Mouse (Mus musculus) embryonic facial prominence, embryonic 13.5 days (tissue): ENCODE data around the gene Fam213a. TPM values are rescaled to one million over a fixed set of nuclear protein-coding genes. Genes with fewer than 3 reads are reported as not detected.
A peak's percentile ranks its signal among the peaks of the same experiment; 100 is the strongest.

Experiments used
- ATAC-seq: fragments of 200-750 bp; cut with Nextera tagmentation; 2 replicates; pipeline ENCODE4 v1.8.0; 2017; ENCODE audit warnings: low read depth; ENCODE audit not compliant: insufficient number of reproducible peaks, insufficient read depth, low FRiP score, low TSS enrichment
- H3K27ac ChIP-seq: fragments of 300-500 bp; sonication (generic); 2 replicates; pipeline ENCODE4 v1.5.1; 2015; ENCODE audit warnings: moderate library complexity, mild to moderate bottlenecking, inconsistent platforms
- H3K27me3 ChIP-seq: fragments of 300-500 bp; sonication (generic); 2 replicates; pipeline ENCODE4 v1.6.1; 2015; ENCODE audit warnings: mild to moderate bottlenecking, inconsistent platforms
- H3K36me3 ChIP-seq: fragments of 300-500 bp; sonication (generic); 2 replicates; pipeline ENCODE4 v1.6.1; 2015; ENCODE audit warnings: mild to moderate bottlenecking, inconsistent platforms
- H3K4me1 ChIP-seq: fragments of 300-500 bp; sonication (generic); 2 replicates; pipeline ENCODE4 v1.6.1; 2015; ENCODE audit warnings: inconsistent platforms
- H3K4me2 ChIP-seq: fragments of 300-500 bp; sonication (generic); 2 replicates; pipeline ENCODE4 v1.6.1; 2015; ENCODE audit warnings: moderate library complexity, mild to moderate bottlenecking, inconsistent platforms
- H3K4me3 ChIP-seq: fragments of 300-500 bp; sonication (generic); 2 replicates; pipeline ENCODE4 v1.5.1; 2015; ENCODE audit warnings: mild to moderate bottlenecking, inconsistent platforms
- H3K9ac ChIP-seq: fragments of 300-500 bp; sonication (generic); 2 replicates; pipeline ENCODE4 v1.6.1; 2015; ENCODE audit warnings: mild to moderate bottlenecking, inconsistent platforms
- H3K9me3 ChIP-seq: fragments of 300-500 bp; sonication (generic); 2 replicates; pipeline ENCODE4 v1.6.1; 2016; ENCODE audit warnings: inconsistent platforms
- WGBS: fragments of 180-500 bp; shearing (Covaris S2); methylation state at CpG from one replicate; pipeline ENCODE4 v1.1.7; 2015; ENCODE audit warnings: mixed read lengths; 5-methylcytosine and 5-hydroxymethylcytosine counted together
- polyA plus RNA-seq: library from polyadenylated mRNA; unstranded; fragments of >200 nt; fragmentation: Nextera tagmentation; extraction: Ambion mirVana; gene quantifications from 2 replicates; pipeline ENCODE4 v1.2.1, GENCODE M21; 2015

The Fam213a gene
- polyA plus RNA-seq, 1 experiment from 2014 or later: 99.4 TPM

DNA sequence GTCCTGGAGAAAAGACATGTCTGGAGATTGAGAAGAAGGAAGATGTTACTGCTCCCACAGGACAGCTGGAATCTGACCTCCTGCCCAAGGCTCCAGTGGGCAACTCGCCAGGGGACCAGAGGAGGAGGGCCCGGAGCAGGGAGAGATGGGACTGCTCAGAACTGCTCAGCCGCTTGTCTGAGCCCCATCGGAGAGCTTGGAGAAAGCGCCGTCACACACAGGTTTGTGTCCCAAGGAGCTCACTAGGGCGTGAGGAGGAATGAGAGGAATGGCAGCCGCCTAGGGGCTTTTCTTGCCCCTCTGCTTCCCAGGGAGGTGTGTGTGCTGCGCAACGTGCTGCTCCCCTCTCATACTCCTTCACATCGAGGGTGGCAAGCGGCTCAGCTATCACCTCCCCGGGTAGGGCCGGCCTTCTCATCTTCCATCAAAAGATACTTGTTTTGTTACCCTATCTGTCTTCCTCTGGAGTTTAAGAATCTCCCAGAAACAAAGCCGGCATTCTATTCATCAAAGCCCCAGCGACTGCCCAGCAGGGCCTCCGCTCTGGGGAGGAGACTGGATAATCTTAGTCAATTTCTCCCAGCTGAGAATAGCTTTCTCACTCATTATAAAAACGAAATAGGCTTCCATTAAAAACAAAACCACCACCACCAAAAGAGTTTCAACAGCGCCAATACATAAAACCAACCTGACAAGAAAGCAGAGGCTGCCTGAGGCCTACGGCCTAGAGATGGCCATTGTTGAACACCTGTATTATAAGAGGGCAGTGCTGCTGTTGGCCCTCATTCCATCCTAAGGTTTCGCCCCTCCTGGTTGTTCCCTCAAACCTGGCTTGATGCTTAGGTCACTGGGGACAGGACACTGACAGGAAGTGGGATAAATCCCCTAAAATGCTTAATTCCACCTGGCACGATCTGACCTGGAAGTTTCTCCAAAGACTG, 9.1 kb downstream of the Fam213a start:
- Histone ChIP-seq H3K4me2 (peak overlapping the region; percentile 55), H3K4me3 (peak overlapping the region; percentile 11), H3K4me1 (peaks cover 53% of the 10 kb centered on the region), H3K27me3 (0 out of 2 replicates have a peak, but pooled peaks cover 6% of the 10 kb centered on the region), H3K9ac (peak overlapping the region; percentile 61), H3K9me3 (no peaks in the 10 kb centered on the region), H3K36me3 (peaks cover 14% of the 10 kb centered on the region), H3K27ac (no peak overlapping the region)
- WGBS: 17% methylated on average over 22 of the region's 22 CpGs
- ATAC-seq: no peak

- ATAC-seq: no peak
- H3K9ac ChIP-seq: no peak overlapping the region
Measured at GRCm38 (mm10) chr14:41001576-41001975, 12.0 kb downstream of the Fam213a start.

GRCm38 (mm10) chr14:41000801-41001200, 12.8 kb downstream of the Fam213a start:
- Histone ChIP-seq H3K9ac (no peak overlapping the region), H3K36me3 (peaks cover 37% of the 10 kb centered on the region), H3K9me3 (no peaks in the 10 kb centered on the region), H3K27ac (no peak overlapping the region), H3K4me2 (no peak overlapping the region), H3K27me3 (0 out of 2 replicates have a peak, but pooled peaks cover 6% of the 10 kb centered on the region), H3K4me3 (no peak overlapping the region), H3K4me1 (peaks cover 24% of the 10 kb centered on the region)
- WGBS: 31% methylated on average over 4 of the region's 4 CpGs
- no peak for ATAC-seq

More at GRCm38 (mm10) chr14:41001576-41001975, 12.0 kb downstream of the Fam213a start:
- no peak overlapping the region for H3K4me2 ChIP-seq
- H3K4me3 ChIP-seq: no peak overlapping the region
- WGBS: 83% methylated on average over 5 of the region's 5 CpGs
- H3K27me3 ChIP-seq: 0 out of 2 replicates have a peak, but pooled peaks cover 6% of the 10 kb centered on the region
- no peak overlapping the region for H3K27ac ChIP-seq
- H3K4me1 ChIP-seq: peaks cover 30% of the 10 kb centered on the region
- peaks cover 34% of the 10 kb centered on the region for H3K36me3 ChIP-seq
- no peaks in the 10 kb centered on the region for H3K9me3 ChIP-seq

DNA sequence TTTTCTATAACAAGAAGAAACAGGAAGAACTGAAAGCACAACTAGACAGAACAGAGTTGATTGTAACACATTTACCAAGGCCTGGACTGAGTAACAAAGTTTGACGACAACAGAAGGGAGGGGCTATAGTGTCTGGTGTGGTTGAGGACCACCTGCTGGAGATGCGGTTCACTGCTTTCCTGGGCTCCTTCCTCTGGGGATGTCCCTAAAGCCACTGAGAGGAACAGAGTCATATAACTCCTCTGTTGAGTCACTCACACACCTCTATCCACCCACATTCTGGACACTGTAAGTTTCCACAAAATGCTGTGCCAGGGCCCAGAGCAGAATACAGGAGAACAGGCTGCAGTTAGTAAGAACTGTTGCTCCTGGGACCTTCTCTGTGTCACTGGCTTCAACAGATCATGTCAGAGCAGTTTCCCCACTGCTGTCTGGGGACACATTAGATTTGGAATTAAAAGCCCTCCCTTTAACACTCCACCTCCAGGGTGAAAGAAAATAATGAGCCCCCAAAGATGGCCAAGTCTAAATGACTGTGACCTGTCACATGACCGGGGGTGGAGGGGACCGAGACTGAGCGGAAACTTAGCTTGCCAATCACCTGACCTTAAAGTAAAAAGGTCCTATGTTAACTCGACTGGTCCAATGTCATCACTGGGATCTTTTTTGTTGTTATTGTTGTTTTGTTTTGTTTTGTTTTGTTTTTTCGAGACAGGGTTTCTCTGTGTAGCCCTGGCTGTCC, 13.5 kb downstream of the Fam213a start:
- H3K4me2 ChIP-seq: no peak overlapping the region
- H3K9ac ChIP-seq: no peak overlapping the region
- no peak overlapping the region for H3K4me3 ChIP-seq
- no peak overlapping the region for H3K27ac ChIP-seq
- ATAC-seq: no peak
- H3K27me3 ChIP-seq: 0 out of 2 replicates have a peak, but pooled peaks cover 6% of the 10 kb centered on the region
- H3K36me3 ChIP-seq: peaks cover 40% of the 10 kb centered on the region
- peaks cover 19% of the 10 kb centered on the region for H3K4me1 ChIP-seq
- WGBS: 80% methylated on average over 7 of the region's 7 CpGs
- H3K9me3 ChIP-seq: no peaks in the 10 kb centered on the region

- H3K4me3 ChIP-seq: no peak overlapping the region
- no peaks in the 10 kb centered on the region for H3K9me3 ChIP-seq
- ATAC-seq: no peak
- 83% methylated on average over 3 of the region's 3 CpGs for WGBS
- no peak overlapping the region for H3K27ac ChIP-seq
- no peak overlapping the region for H3K9ac ChIP-seq
- H3K36me3 ChIP-seq: peaks cover 45% of the 10 kb centered on the region
- H3K27me3 ChIP-seq: no peaks in the 10 kb centered on the region
- H3K4me1 ChIP-seq: peaks cover 6% of the 10 kb centered on the region; the same call in 1 of the 2 replicates
- H3K4me2 ChIP-seq: no peak overlapping the region
Measured at GRCm38 (mm10) chr14:40996171-40996570, 17.4 kb downstream of the Fam213a start.

DNA sequence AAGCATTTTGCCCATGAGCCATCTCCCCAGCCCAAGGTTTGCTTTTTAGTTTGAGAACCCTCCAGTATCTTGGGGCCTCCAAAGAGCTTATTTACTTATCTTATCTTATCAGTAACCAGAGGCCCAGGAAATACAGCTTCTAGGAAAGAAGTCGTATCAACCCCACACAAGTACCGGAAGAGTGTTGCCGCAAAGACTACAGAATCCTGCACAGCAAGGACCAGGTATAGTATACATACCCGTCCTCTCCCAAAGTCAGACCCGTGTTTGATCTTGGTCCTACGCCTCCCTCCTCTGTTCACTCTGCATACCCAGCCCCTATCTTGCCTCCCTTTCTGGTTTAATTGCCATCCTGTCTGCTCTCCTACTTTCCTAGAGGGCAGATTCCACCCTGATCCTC, 21.1 kb downstream of the Fam213a start:
- Histone ChIP-seq H3K9ac (no peak overlapping the region), H3K36me3 (peaks cover 25% of the 10 kb centered on the region), H3K4me1 (no peaks in the 10 kb centered on the region), H3K27me3 (no peaks in the 10 kb centered on the region), H3K4me2 (no peak overlapping the region), H3K4me3 (no peak overlapping the region), H3K27ac (no peak overlapping the region), H3K9me3 (no peaks in the 10 kb centered on the region)
- whole genome bisulfite sequencing: 73% methylated on average over 6 of the region's 6 CpGs
- ATAC-seq: no peak

- no peak overlapping the region for H3K27ac ChIP-seq
- H3K4me2 ChIP-seq: no peak overlapping the region
- no peak overlapping the region for H3K4me3 ChIP-seq
- H3K9ac ChIP-seq: no peak overlapping the region
- no peaks in the 10 kb centered on the region for H3K27me3 ChIP-seq
- 90% methylated on average over 5 of the region's 5 CpGs for WGBS
- 0 out of 2 replicates have a peak, but pooled peaks cover 4% of the 10 kb centered on the region for H3K36me3 ChIP-seq
- H3K4me1 ChIP-seq: peaks cover 7% of the 10 kb centered on the region; the same call in 1 of the 2 replicates
- no peak for ATAC-seq
- H3K9me3 ChIP-seq: no peaks in the 10 kb centered on the region
Measured at GRCm38 (mm10) chr14:40988780-40989179, 24.8 kb downstream of the Fam213a start.

DNA sequence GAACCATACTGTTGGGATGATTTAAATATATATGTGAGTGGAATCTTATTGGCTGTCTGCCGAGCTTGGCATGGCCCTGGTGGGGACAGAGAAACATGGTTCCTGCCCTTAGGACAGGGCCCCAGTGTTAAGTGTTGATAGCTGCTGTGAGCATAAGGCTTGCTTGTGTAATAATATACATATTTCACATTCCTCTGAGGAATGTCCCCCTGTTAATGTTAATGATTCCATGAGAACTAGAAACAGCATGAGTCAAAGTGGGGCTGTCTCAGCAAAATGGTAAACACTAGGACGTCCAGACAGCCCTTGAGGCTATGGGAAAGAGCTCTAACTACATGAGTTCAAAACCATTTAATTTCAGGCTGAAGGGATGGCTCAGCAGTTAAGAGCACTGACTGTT, 26.4 kb downstream of the Fam213a start:
- no peaks in the 10 kb centered on the region for H3K27me3 ChIP-seq
- WGBS: 65% methylated on average over 2 of the region's 2 CpGs
- no peak overlapping the region for H3K9ac ChIP-seq
- H3K4me3 ChIP-seq: no peak overlapping the region
- no peaks in the 10 kb centered on the region for H3K36me3 ChIP-seq
- ATAC-seq: no peak
- H3K4me1 ChIP-seq: peaks cover 7% of the 10 kb centered on the region; the same call in 1 of the 2 replicates
- H3K9me3 ChIP-seq: no peaks in the 10 kb centered on the region
- no peak overlapping the region for H3K4me2 ChIP-seq
- no peak overlapping the region for H3K27ac ChIP-seq

DNA sequence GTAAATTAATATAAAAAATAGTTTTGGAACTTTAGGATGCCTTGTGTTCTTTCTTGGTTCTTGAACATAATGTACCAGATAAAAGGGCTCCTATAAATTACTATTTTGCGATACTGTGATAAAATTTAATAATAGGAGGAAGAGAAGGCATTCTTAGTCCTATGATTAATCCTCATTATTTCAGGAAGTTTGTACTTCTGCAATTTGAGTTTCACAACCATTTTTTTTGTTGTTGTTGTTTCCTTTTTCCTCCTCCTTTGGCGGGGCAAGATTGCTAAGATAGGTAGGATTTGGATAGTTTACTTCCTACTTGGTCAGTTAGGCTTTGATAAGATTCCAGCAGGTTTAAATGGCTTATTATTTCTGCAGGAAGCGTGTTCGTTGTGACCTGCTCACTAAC, 28.0 kb downstream of the Fam213a start:
- no peak for ATAC-seq
- WGBS: 91% methylated on average over 4 of the region's 4 CpGs
- H3K27me3 ChIP-seq: no peaks in the 10 kb centered on the region
- no peak overlapping the region for H3K27ac ChIP-seq
- no peak overlapping the region for H3K4me3 ChIP-seq
- peaks cover 7% of the 10 kb centered on the region; the same call in 1 of the 2 replicates for H3K4me1 ChIP-seq
- no peak overlapping the region for H3K9ac ChIP-seq
- no peaks in the 10 kb centered on the region for H3K9me3 ChIP-seq
- H3K4me2 ChIP-seq: no peak overlapping the region
- H3K36me3 ChIP-seq: no peaks in the 10 kb centered on the region

DNA sequence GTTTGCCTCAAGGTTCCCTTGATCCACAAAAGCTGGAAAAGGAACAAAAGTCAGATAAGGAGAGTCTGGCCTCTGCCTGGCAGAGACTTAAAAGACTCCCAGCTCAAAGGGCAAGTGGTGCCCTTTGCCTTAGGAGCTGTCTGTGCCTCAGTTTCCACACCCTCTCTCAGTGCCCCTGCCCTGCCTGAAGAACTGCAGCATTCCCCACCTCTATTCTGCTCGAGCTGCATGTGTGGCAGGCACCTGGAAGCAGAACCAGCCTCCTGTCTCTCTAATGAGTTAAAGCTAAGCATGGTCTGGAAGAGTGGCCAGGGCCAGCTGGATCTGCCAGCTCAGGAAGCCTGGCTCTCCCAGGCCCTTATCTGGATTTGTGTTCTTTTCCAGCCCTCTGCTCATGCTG, 33.9 kb downstream of the Fam213a start:
- Histone ChIP-seq H3K9ac (0 out of 2 replicates have a peak overlapping the region, but pooled peaks have one; percentile 3), H3K27ac (peak overlapping the region; percentile 60), H3K27me3 (peaks cover 5% of the 10 kb centered on the region; the same call in 1 of the 2 replicates), H3K4me1 (peaks cover 13% of the 10 kb centered on the region), H3K4me2 (no peak overlapping the region), H3K9me3 (no peaks in the 10 kb centered on the region), H3K4me3 (no peak overlapping the region), H3K36me3 (no peaks in the 10 kb centered on the region)
- ATAC-seq: peak; percentile 66; the same call in 1 of the 2 replicates
- 38% methylated on average over 1 of the region's 1 CpGs for WGBS

GRCm38 (mm10) chr14:40979002-40979401, 34.6 kb downstream of the Fam213a start:
- 46% methylated on average over 4 of the region's 4 CpGs for WGBS
- no peak overlapping the region for H3K9ac ChIP-seq
- H3K36me3 ChIP-seq: no peaks in the 10 kb centered on the region

More at GRCm38 (mm10) chr14:40979002-40979401, 34.6 kb downstream of the Fam213a start:
- Histone ChIP-seq H3K4me3 (no peak overlapping the region), H3K4me1 (peaks cover 8% of the 10 kb centered on the region), H3K9me3 (no peaks in the 10 kb centered on the region), H3K4me2 (no peak overlapping the region), H3K27me3 (peaks cover 5% of the 10 kb centered on the region; the same call in 1 of the 2 replicates), H3K27ac (no peak overlapping the region)
- no peak for ATAC-seq
